Mouse (Mus musculus): ENCODE measurements around the gene Gpr31b. TPM values are rescaled to one million over a fixed set of nuclear protein-coding genes. Genes with fewer than 3 reads are reported as not detected.
"Not testable (repeated sequence)": the region's sequence is repeated elsewhere in the genome, so short reads cannot be mapped to it uniquely, and the experiment has no call there.

Gene Gpr31b
- polyA plus RNA-seq, 1 experiment = 0.28 TPM

DNA sequence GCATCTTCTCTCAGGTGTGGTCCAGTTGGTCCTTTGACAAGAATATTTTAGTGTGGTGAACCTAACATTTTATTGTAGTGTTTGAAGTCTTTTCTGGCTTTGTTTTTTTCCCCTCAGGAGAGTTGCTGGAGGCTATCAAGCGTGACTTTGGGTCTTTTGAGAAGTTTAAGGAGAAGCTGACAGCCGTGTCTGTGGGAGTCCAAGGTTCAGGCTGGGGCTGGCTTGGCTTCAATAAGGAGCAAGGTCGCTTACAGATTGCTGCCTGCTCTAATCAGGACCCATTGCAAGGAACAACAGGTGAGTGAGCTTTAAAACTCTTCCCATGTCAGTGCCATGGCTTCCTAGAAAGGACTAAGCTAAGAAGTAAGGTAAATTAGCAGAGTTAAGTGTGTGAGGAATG, 38.8 kb downstream of the Gpr31b start:
- Histone ChIP-seq H3K27me3 (ENCODE audit: control insufficient read depth, insufficient read depth, low read length) (no peaks in the 10 kb centered on the region), H3K36me3 (ENCODE audit: control insufficient read depth, insufficient read depth, low read length) (no peaks in the 10 kb centered on the region; the same call in 1 of the 2 replicates)
- TF ChIP-seq POLR2A (IDR thresholded peaks at IDR 0.05; ENCODE audit: control insufficient read depth, low read depth, low read length) (no peak), CTCF (IDR thresholded peaks at IDR 0.05; ENCODE audit: control insufficient read depth, insufficient read depth, insufficient replicate concordance, low read depth, low read length) (no peak)

GRCm38 (mm10) chr17:13009887-13010286, 42.2 kb downstream of the Gpr31b start:
- no peak for TF ChIP-seq CTCF (IDR thresholded peaks at IDR 0.05; ENCODE audit: control insufficient read depth, insufficient read depth, insufficient replicate concordance, low read depth, low read length)
- no peak for TF ChIP-seq POLR2A (IDR thresholded peaks at IDR 0.05; ENCODE audit: control insufficient read depth, low read depth, low read length)
- no peaks in the 10 kb centered on the region for H3K27me3 ChIP-seq (ENCODE audit: control insufficient read depth, insufficient read depth, low read length)
- H3K36me3 ChIP-seq (ENCODE audit: control insufficient read depth, insufficient read depth, low read length) = no peaks in the 10 kb centered on the region
- no peak overlapping the region for H3K4me3 ChIP-seq (ENCODE audit: control insufficient read depth, low read depth, low read length)
- H3K4me1 ChIP-seq (ENCODE audit: control insufficient read depth, insufficient read depth, low read length) = peaks cover 8% of the 10 kb centered on the region
- H3K27ac ChIP-seq (ENCODE audit: control insufficient read depth, insufficient read depth, low read depth, low read length) = no peak overlapping the region

More for the DNA sequence above, 38.8 kb downstream of the Gpr31b start:
- Histone ChIP-seq H3K27ac (ENCODE audit: control insufficient read depth, insufficient read depth, low read depth, low read length) (no peak overlapping the region), H3K4me3 (ENCODE audit: control insufficient read depth, low read depth, low read length) (no peak overlapping the region), H3K4me1 (ENCODE audit: control insufficient read depth, insufficient read depth, low read length) (peaks cover 4% of the 10 kb centered on the region)

DNA sequence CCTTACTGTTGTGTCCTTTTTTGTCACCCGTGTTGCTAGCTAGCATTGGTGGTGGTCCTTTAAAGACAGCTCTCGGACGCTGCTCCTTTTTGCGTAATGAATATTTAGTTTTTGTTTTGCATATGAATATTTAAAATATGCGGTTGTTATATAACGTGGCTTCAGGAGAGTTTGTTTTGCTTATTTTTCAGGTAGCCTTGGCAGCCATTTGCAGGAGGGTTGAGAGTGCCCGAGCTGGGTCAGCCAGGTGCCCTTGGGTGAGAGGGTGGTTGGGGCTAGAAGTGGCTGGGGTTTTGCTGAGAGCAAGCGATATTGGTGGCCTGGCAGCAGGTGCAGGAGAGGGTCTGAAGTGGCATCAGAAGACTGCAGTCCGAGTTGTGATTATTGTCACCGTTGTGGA, 43.6 kb downstream of the Gpr31b start:
- TF ChIP-seq POLR2A (IDR thresholded peaks at IDR 0.05; ENCODE audit: control insufficient read depth, low read depth, low read length) (no peak), CTCF (IDR thresholded peaks at IDR 0.05; ENCODE audit: control insufficient read depth, insufficient read depth, insufficient replicate concordance, low read depth, low read length) (no peak)
- Histone ChIP-seq H3K4me3 (ENCODE audit: control insufficient read depth, low read depth, low read length) (peak overlapping the region; percentile 88), H3K4me1 (ENCODE audit: control insufficient read depth, insufficient read depth, low read length) (peaks cover 8% of the 10 kb centered on the region), H3K27ac (ENCODE audit: control insufficient read depth, insufficient read depth, low read depth, low read length) (peak overlapping the region; percentile 79), H3K27me3 (ENCODE audit: control insufficient read depth, insufficient read depth, low read length) (no peaks in the 10 kb centered on the region), H3K36me3 (ENCODE audit: control insufficient read depth, insufficient read depth, low read length) (no peaks in the 10 kb centered on the region)

GRCm38 (mm10) chr17:13007730-13008425, 44.2 kb downstream of the Gpr31b start:
- peaks cover 8% of the 10 kb centered on the region for H3K4me1 ChIP-seq (ENCODE audit: control insufficient read depth, insufficient read depth, low read length)
- peak overlapping the region; percentile 88 for H3K4me3 ChIP-seq (ENCODE audit: control insufficient read depth, low read depth, low read length)
- no peaks in the 10 kb centered on the region for H3K27me3 ChIP-seq (ENCODE audit: control insufficient read depth, insufficient read depth, low read length)
- H3K36me3 ChIP-seq (ENCODE audit: control insufficient read depth, insufficient read depth, low read length) = no peaks in the 10 kb centered on the region
- TF ChIP-seq CTCF (IDR thresholded peaks at IDR 0.05; ENCODE audit: control insufficient read depth, insufficient read depth, insufficient replicate concordance, low read depth, low read length) (no peak), POLR2A (IDR thresholded peaks at IDR 0.05; ENCODE audit: control insufficient read depth, low read depth, low read length) (peak; percentile 98)
- peak overlapping the region; percentile 79 for H3K27ac ChIP-seq (ENCODE audit: control insufficient read depth, insufficient read depth, low read depth, low read length)

GRCm38 (mm10) chr17:13006984-13007383, 45.1 kb downstream of the Gpr31b start:
- H3K4me1 ChIP-seq (ENCODE audit: control insufficient read depth, insufficient read depth, low read length) = peaks cover 8% of the 10 kb centered on the region
- no peaks in the 10 kb centered on the region for H3K36me3 ChIP-seq (ENCODE audit: control insufficient read depth, insufficient read depth, low read length)
- TF ChIP-seq CTCF (IDR thresholded peaks at IDR 0.05; ENCODE audit: control insufficient read depth, insufficient read depth, insufficient replicate concordance, low read depth, low read length) (no peak), POLR2A (IDR thresholded peaks at IDR 0.05; ENCODE audit: control insufficient read depth, low read depth, low read length) (no peak)
- H3K4me3 ChIP-seq (ENCODE audit: control insufficient read depth, low read depth, low read length) = peak overlapping the region; percentile 88
- peak overlapping the region; percentile 78; the same call in 1 of the 2 replicates for H3K27ac ChIP-seq (ENCODE audit: control insufficient read depth, insufficient read depth, low read depth, low read length)
- H3K27me3 ChIP-seq (ENCODE audit: control insufficient read depth, insufficient read depth, low read length) = no peaks in the 10 kb centered on the region

GRCm38 (mm10) chr17:13006546-13006945, 45.5 kb downstream of the Gpr31b start, which contains the start of gene Sod2:
Gene Sod2, plus strand, starts transcription at chr17:13006846.
- Histone ChIP-seq H3K27ac (ENCODE audit: control insufficient read depth, insufficient read depth, low read depth, low read length) (peak within 1 kb of the TSS; percentile 79), H3K4me3 (ENCODE audit: control insufficient read depth, low read depth, low read length) (peak within 1 kb of the TSS; percentile 88)
- H3K4me1 ChIP-seq (ENCODE audit: control insufficient read depth, insufficient read depth, low read length); H3K36me3 ChIP-seq (ENCODE audit: control insufficient read depth, insufficient read depth, low read length); H3K27me3 ChIP-seq (ENCODE audit: control insufficient read depth, insufficient read depth, low read length): not testable (repeated sequence)

DNA sequence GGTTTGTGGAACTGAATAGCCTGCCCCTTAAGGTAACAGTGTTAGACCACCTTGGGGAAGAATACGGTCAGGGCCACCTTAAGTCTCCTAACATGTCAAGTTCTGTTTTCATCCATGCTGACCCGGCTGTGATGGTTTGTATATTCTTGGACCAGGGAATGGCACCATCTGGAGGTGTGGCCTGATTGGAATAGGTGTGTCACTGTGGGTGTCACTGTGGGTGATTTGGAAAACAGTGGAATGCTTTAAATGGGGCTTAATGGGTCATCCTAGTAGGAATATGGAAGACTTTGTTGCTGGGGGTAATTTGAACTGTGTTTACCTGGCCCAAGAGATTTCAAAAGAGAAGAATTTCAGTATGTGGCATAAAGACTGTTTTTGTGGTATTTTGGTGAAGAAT, 47.7 kb downstream of the Gpr31b start:
- H3K27ac ChIP-seq (ENCODE audit: control insufficient read depth, insufficient read depth, low read depth, low read length); H3K36me3 ChIP-seq (ENCODE audit: control insufficient read depth, insufficient read depth, low read length); H3K4me1 ChIP-seq (ENCODE audit: control insufficient read depth, insufficient read depth, low read length); H3K4me3 ChIP-seq (ENCODE audit: control insufficient read depth, low read depth, low read length); H3K27me3 ChIP-seq (ENCODE audit: control insufficient read depth, insufficient read depth, low read length): not testable (repeated sequence)

GRCm38 (mm10) chr17:13002243-13002642, 49.9 kb downstream of the Gpr31b start:
- H3K4me3 ChIP-seq (ENCODE audit: control insufficient read depth, low read depth, low read length); H3K27ac ChIP-seq (ENCODE audit: control insufficient read depth, insufficient read depth, low read depth, low read length); H3K4me1 ChIP-seq (ENCODE audit: control insufficient read depth, insufficient read depth, low read length): not testable (repeated sequence)

More at GRCm38 (mm10) chr17:13002243-13002642, 49.9 kb downstream of the Gpr31b start:
- H3K27me3 ChIP-seq (ENCODE audit: control insufficient read depth, insufficient read depth, low read length); H3K36me3 ChIP-seq (ENCODE audit: control insufficient read depth, insufficient read depth, low read length): not testable (repeated sequence)

Other genes starting within 250 kb of the Gpr31b start
- 78.9 and 80.3 TPM in 2 replicates for gene Mas1, start 184.2 kb downstream of the Gpr31b start, polyA plus RNA-seq (2012; rRNA removed)
- 0.10 TPM in 2 replicates for gene Mrgprh, start 176.3 kb downstream of the Gpr31b start, polyA plus RNA-seq (2012; rRNA removed)
- gene Pnldc1, start 142.1 kb downstream of the Gpr31b start, polyA plus RNA-seq (2012; rRNA removed) = 13.9 and 17.1 TPM in 2 replicates
- 676 and 702 TPM in 2 replicates for gene Tcp1, start 136.6 kb downstream of the Gpr31b start, polyA plus RNA-seq (2012; rRNA removed)
- gene Mrpl18, start 136.0 kb downstream of the Gpr31b start, polyA plus RNA-seq (2012; rRNA removed) = 26.3 and 32.3 TPM in 2 replicates
- 1.9 and 2.9 TPM in 2 replicates for gene Acat3, start 111.7 kb downstream of the Gpr31b start, polyA plus RNA-seq (2012; rRNA removed)
- 8.0 and 10.3 TPM in 2 replicates for gene Acat2, start 91.5 kb downstream of the Gpr31b start, polyA plus RNA-seq (2012; rRNA removed)
- gene Wtap, start 58.1 kb downstream of the Gpr31b start, polyA plus RNA-seq (2012; rRNA removed) = 6.1 and 7.6 TPM in 2 replicates
- gene Sod2, start 45.5 kb downstream of the Gpr31b start, polyA plus RNA-seq (2012; rRNA removed) = 211 and 262 TPM in 2 replicates
- gene Tcp10b, start 8.8 kb upstream of the Gpr31b start, polyA plus RNA-seq (2012; rRNA removed) = 169 and 196 TPM in 2 replicates
- 13.6 and 13.9 TPM in 2 replicates for gene Unc93a, start 79.5 kb upstream of the Gpr31b start, polyA plus RNA-seq (2012; rRNA removed)
- gene Smok2a, start 168.9 kb upstream of the Gpr31b start, polyA plus RNA-seq (2012; rRNA removed) = 4.2 and 5.8 TPM in 2 replicates
- 5.0 and 7.4 TPM in 2 replicates for gene Smok2b, start 178.0 kb upstream of the Gpr31b start, polyA plus RNA-seq (2012; rRNA removed)

Data from testis, adult 2 months (tissue).